Mouse (Mus musculus) heart, embryonic 10.5 days (tissue): Measurements from ENCODE around the gene Isca2. TPM values are rescaled to one million over a fixed set of nuclear protein-coding genes. Genes with fewer than 3 reads are reported as not detected.

Experiments used
- DNase-seq: peaks from one replicate; pipeline ENCODE4 v3.0.0-alpha.2; 2017; ENCODE audit warnings: low spot score
- H3K27ac ChIP-seq: fragments of 300-500 bp; sonication (generic); 2 replicates; pipeline ENCODE4 v1.5.1; 2016; ENCODE audit warnings: mild to moderate bottlenecking
- H3K27me3 ChIP-seq: fragments of 300-500 bp; sonication (generic); 2 replicates; pipeline ENCODE4 v1.6.1; 2016; ENCODE audit warnings: mild to moderate bottlenecking; ENCODE audit not compliant: poor library complexity, insufficient read depth, severe bottlenecking
- H3K36me3 ChIP-seq: fragments of 300-500 bp; sonication (generic); 2 replicates; pipeline ENCODE4 v1.6.1; 2016; ENCODE audit warnings: mild to moderate bottlenecking, moderate library complexity
- H3K4me1 ChIP-seq: fragments of 300-500 bp; sonication (generic); 2 replicates; pipeline ENCODE4 v1.6.1; 2016; ENCODE audit warnings: mild to moderate bottlenecking
- H3K4me3 ChIP-seq: fragments of 300-500 bp; sonication (generic); 2 replicates; pipeline ENCODE4 v1.5.1; 2016; ENCODE audit warnings: mild to moderate bottlenecking, moderate library complexity
- H3K9me3 ChIP-seq: fragments of 300-500 bp; sonication (generic); 2 replicates; pipeline ENCODE4 v1.6.1; 2016; ENCODE audit warnings: mild to moderate bottlenecking, moderate library complexity
- WGBS: fragments of 180-500 bp; shearing (Covaris S2); methylation state at CpG from one replicate; pipeline ENCODE4 v1.1.7; 2016; 5-methylcytosine and 5-hydroxymethylcytosine counted together
- polyA plus RNA-seq: library from polyadenylated mRNA; unstranded; fragments of >200 nt; fragmentation: Nextera tagmentation; extraction: Ambion mirVana; gene quantifications from 2 replicates; pipeline ENCODE4 v1.2.1, GENCODE M21; 2016

The Isca2 gene
- polyA plus RNA-seq, 1 experiment from 2014 or later = 142 TPM

DNA sequence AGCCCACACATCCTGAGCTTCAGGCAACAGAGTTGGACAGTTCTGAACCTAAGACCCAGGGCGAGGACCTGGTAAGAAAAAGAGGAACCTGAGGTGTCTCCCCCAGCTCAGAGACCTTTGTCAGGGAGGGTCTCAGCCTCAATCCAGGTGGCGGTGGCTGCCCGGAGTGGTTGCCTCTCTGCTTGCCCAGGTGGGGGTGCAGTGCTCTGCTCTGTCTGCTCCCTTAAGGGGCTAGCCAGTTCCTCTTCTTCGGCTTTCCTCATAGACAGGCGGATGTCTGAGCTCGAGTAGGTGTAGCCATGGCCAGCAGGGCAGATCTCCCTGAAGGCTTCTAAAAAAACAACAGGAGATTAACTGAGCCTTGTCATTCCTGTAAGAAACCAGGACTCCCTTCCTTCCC, 36.0 kb downstream of the Isca2 start:
- H3K27me3 ChIP-seq = peaks cover 85% of the 10 kb centered on the region
- peaks cover 31% of the 10 kb centered on the region for H3K4me1 ChIP-seq
- no peak overlapping the region for H3K27ac ChIP-seq
- no peaks in the 10 kb centered on the region for H3K36me3 ChIP-seq
- no peak for DNase-seq
- H3K9me3 ChIP-seq = no peaks in the 10 kb centered on the region
- no peak overlapping the region for H3K4me3 ChIP-seq
- WGBS = 67% methylated on average over 6 of the region's 6 CpGs

- no peak for DNase-seq
- no peaks in the 10 kb centered on the region for H3K9me3 ChIP-seq
- H3K4me1 ChIP-seq = peaks cover 25% of the 10 kb centered on the region
- no peak overlapping the region for H3K4me3 ChIP-seq
- no peaks in the 10 kb centered on the region for H3K36me3 ChIP-seq
- WGBS = 50% methylated on average over 1 of the region's 1 CpGs
- H3K27ac ChIP-seq = no peak overlapping the region
- H3K27me3 ChIP-seq = peaks cover 85% of the 10 kb centered on the region
These were observed 37.8 kb downstream of the Isca2 start for GRCm38 (mm10) chr12:84810810-84811209.

DNA sequence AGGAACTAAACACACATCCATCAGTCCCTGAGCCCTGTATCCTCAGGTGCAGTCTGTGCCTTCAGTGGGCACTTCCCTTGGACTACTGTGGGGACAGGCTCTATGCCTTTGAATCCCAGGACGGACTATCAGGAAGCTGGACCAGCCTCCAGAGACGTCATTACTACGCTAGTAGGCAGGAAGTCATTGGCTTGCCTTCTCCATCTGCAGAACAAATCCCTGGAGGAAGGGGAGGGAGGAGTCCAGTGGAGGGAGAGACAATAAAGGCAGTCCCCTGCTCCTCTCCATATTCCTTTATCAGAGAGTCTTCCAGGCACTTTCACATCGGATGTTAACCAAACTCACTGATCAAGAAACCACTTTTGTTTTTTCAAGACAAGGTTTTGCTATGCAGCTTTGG, 38.5 kb downstream of the Isca2 start:
- DNase-seq = no peak
- H3K36me3 ChIP-seq = no peaks in the 10 kb centered on the region
- WGBS = 62% methylated on average over 4 of the region's 4 CpGs
- no peak overlapping the region for H3K4me3 ChIP-seq
- no peak overlapping the region for H3K27ac ChIP-seq
- H3K9me3 ChIP-seq = no peaks in the 10 kb centered on the region
- H3K4me1 ChIP-seq = peaks cover 18% of the 10 kb centered on the region
- peaks cover 78% of the 10 kb centered on the region for H3K27me3 ChIP-seq

DNA sequence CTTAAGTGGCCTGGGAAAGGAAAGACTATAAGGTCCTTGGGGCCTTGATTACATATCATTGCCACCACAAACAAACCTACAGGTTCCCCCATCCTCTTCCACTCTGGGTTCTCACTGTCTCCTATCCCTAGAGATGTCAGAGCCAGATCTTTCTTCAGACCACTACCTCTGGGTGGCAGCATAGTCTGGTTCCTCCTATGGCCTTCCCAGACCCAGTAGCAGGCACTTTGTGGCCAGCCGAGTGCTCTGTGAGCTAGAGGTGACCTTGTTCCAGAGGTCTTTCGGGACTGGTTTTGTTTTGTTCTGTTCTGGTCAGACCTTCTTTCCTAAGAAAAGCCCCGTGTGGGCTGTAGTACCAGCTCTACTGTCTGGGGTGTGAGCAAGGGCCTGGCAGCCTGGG, 39.0 kb downstream of the Isca2 start:
- Histone ChIP-seq H3K4me1 (peaks cover 14% of the 10 kb centered on the region; the same call in 1 of the 2 replicates), H3K9me3 (no peaks in the 10 kb centered on the region), H3K27me3 (peaks cover 73% of the 10 kb centered on the region), H3K27ac (no peak overlapping the region), H3K36me3 (no peaks in the 10 kb centered on the region), H3K4me3 (no peak overlapping the region)
- DNase-seq = no peak
- 52% methylated on average over 3 of the region's 3 CpGs for WGBS

GRCm38 (mm10) chr12:84813773-84814172, 40.7 kb downstream of the Isca2 start:
- WGBS = 38% methylated on average over 7 of the region's 7 CpGs
- no peak overlapping the region for H3K4me3 ChIP-seq
- no peak overlapping the region for H3K27ac ChIP-seq
- peaks cover 56% of the 10 kb centered on the region for H3K27me3 ChIP-seq
- H3K9me3 ChIP-seq = no peaks in the 10 kb centered on the region
- no peak for DNase-seq
- H3K36me3 ChIP-seq = no peaks in the 10 kb centered on the region
- peaks cover 10% of the 10 kb centered on the region; the same call in 1 of the 2 replicates for H3K4me1 ChIP-seq

DNA sequence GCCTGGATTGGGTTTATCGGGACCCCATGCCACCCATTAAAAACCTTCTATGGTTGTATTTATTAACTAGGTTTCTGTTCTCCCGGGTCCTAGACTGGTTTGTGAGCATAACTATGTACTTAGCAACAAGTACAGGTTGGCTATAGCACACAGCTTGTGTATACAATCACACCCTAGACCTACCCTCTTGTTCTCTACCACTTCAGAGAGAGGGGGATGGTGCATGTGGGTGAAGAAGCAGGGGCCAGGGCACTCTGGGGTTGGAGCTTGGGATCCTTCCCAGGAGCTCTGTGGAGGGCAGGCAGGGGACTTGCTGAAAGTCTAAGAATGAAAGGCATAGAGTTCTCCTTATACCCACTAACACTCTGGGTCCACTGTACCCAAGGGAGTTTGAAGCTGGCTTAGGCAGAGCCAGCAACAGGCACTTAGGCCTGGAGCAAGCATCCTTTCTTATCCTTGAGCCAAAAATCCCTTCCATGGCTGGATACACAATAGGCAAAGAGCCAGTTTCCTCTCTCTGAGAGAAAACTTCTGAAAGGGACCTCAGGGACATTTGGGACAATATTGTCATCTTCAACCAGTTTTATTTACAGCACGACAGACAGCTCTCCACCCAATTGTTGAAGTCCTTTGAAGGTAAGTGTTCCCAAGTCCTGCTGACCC, 41.7 kb downstream of the Isca2 start:
- WGBS = 80% methylated on average over 3 of the region's 3 CpGs
- no peaks in the 10 kb centered on the region for H3K9me3 ChIP-seq
- no peak for DNase-seq
- H3K27ac ChIP-seq = no peak overlapping the region
- no peak overlapping the region for H3K4me3 ChIP-seq
- H3K4me1 ChIP-seq = peaks cover 10% of the 10 kb centered on the region; the same call in 1 of the 2 replicates
- H3K36me3 ChIP-seq = no peaks in the 10 kb centered on the region
- peaks cover 47% of the 10 kb centered on the region for H3K27me3 ChIP-seq

DNA sequence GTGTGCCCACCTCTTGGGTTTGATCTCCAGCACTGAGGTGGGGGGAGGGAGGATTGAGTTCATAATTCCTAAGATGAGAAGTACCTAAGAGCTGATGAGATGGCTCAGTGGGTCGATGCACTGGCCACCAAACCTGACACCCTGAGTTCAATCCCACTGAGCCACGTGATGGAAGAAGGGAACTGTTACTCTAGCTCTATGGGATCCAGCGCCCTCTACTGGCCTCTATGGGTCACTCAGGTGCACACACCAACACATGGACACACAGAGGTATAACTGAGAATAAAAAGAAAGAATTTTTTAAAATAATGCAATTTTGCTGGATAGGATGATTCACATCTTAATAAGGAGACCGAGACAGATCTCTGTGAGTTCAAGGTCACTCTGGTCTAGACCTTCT, 45.4 kb downstream of the Isca2 start:
- Histone ChIP-seq H3K27me3 (peaks cover 38% of the 10 kb centered on the region), H3K9me3 (no peaks in the 10 kb centered on the region), H3K36me3 (no peaks in the 10 kb centered on the region), H3K4me1 (peaks cover 15% of the 10 kb centered on the region; the same call in 1 of the 2 replicates), H3K27ac (no peak overlapping the region), H3K4me3 (no peak overlapping the region)
- WGBS = 59% methylated on average over 4 of the region's 4 CpGs
- no peak for DNase-seq

GRCm38 (mm10) chr12:84819236-84820168, 46.5 kb downstream of the Isca2 start:
- Histone ChIP-seq H3K4me1 (peaks cover 15% of the 10 kb centered on the region; the same call in 1 of the 2 replicates), H3K27me3 (peaks cover 29% of the 10 kb centered on the region), H3K4me3 (no peak overlapping the region), H3K36me3 (no peaks in the 10 kb centered on the region), H3K9me3 (no peaks in the 10 kb centered on the region), H3K27ac (no peak overlapping the region)
- peak; percentile 88 for DNase-seq
- 72% methylated on average over 13 of the region's 13 CpGs for WGBS

DNA sequence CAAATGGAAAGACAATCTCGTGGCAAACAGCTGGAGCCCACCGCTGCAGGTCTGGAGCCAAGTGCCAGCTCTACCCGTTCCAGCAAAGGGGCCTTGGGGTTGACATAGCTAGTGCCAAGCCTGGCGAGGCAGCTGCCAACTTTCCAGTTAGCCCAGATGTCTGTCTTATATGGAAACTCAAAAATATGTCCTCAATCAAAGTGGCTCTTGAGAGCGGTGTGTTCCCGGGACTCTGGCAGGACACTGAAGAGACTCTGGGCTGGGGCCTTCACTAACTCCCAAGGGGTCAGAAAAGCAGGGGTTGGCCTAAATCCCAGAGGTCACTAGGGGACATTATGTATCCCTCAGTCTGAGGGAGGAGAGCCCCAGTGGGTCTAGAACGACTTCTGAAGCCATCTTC, 50.5 kb downstream of the Isca2 start:
- no peak for DNase-seq
- no peak overlapping the region for H3K4me3 ChIP-seq
- WGBS = 79% methylated on average over 7 of the region's 7 CpGs
- H3K36me3 ChIP-seq = no peaks in the 10 kb centered on the region
- peaks cover 16% of the 10 kb centered on the region for H3K4me1 ChIP-seq
- peaks cover 43% of the 10 kb centered on the region for H3K27me3 ChIP-seq
- H3K27ac ChIP-seq = no peak overlapping the region
- no peaks in the 10 kb centered on the region for H3K9me3 ChIP-seq

DNA sequence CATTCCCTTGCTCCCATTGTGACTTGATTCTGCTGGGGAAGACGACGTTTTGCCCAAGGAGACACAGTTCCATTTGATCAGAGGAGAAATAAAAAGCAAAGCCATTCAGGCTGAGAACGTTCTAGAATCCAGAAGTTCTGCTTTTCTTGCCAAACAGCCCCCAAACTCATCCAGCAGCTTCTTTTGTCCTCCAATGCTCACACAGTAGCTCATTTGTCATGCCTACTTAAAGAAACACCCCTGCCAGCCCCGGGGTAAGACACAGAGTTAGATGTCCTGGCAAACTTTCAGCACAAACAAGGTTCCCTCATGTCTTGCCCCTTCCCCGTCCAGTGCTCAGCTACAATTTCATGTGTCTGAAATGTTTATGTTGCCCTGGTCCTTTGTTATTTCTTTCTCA, 51.2 kb downstream of the Isca2 start:
- Histone ChIP-seq H3K27ac (no peak overlapping the region), H3K4me3 (no peak overlapping the region), H3K27me3 (peaks cover 49% of the 10 kb centered on the region), H3K9me3 (no peaks in the 10 kb centered on the region), H3K36me3 (no peaks in the 10 kb centered on the region), H3K4me1 (peaks cover 16% of the 10 kb centered on the region)
- DNase-seq = no peak
- 75% methylated on average over 5 of the region's 5 CpGs for WGBS

Other genes with a start within 250 kb of the Isca2 start
- gene Vsx2, start 203.5 kb upstream of the Isca2 start, polyA plus RNA-seq = not detected in 2 replicates
- gene Abcd4, start 155.8 kb upstream of the Isca2 start, polyA plus RNA-seq = 13.1 and 13.8 TPM in 2 replicates
- gene Vrtn, start 132.2 kb upstream of the Isca2 start, polyA plus RNA-seq = not detected in 2 replicates
- gene Syndig1l, start 74.4 kb upstream of the Isca2 start, polyA plus RNA-seq = 0.05 and 0.15 TPM in 2 replicates
- 55.5 and 58.4 TPM in 2 replicates for gene Npc2, start 99 bp upstream of the Isca2 start, polyA plus RNA-seq
- gene Ltbp2, start 103.3 kb downstream of the Isca2 start, polyA plus RNA-seq = 0.23 and 0.26 TPM in 2 replicates
- gene Fcf1, start 197.6 kb downstream of the Isca2 start, polyA plus RNA-seq = 106 and 142 TPM in 2 replicates
- gene Arel1, start 197.6 kb downstream of the Isca2 start, polyA plus RNA-seq = 10.8 and 15.7 TPM in 2 replicates
- gene Ylpm1, start 223.1 kb downstream of the Isca2 start, polyA plus RNA-seq = 23.8 and 28.7 TPM in 2 replicates